In the genomic region with DNA sequence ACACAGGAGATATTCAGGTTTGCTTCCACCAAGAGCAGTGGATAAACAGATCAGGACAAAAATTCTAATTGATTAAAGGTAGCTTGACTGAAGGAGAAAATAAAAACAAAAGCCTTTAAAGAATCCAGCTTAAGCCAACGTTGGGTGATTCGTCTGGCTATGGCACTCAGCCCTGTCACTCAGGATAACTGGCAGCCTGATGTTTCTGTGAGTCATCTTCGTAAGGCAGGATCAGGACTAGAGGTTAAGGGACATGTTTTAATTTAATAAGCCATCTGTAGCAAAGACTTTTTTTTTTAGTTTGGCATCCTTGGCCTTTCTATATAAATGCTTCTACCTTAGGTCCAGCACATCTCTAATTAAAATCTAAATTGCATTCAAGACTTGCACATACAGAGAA, we compare ENCODE assay signal across 15 mouse cellular contexts.
"Had no signal": no experiment of that assay in that cellular context is flagged by ENCODE, and none has a peak within 500 bp of the region (broad histone marks: within the 10 kb centered on the region; RNA-seq: fewer than 3 reads in every experiment).

No protein-coding gene starts in this region.

- DNase-seq: lung, adult 18-20 months; lung, embryonic 14.5 days; lung, postnatal 14 days; lung, postnatal 36 days; right cerebral cortex, postnatal 14 days; right cerebral cortex, postnatal 4 days; spleen, adult 18-20 months; thymus, adult 18-20 months; thymus, postnatal 14 days; thymus, postnatal 36 days had no signal

- H3K36me3 ChIP-seq: midbrain, embryonic 13.5 days; midbrain, embryonic 15.5 days; neural tube, embryonic 12.5 days had no signal

- H3K27ac ChIP-seq: macrophage; midbrain, embryonic 13.5 days; midbrain, embryonic 15.5 days; neural tube, embryonic 12.5 days had no signal

- H3K4me3 ChIP-seq: megakaryocyte, embryonic 14.5 days; midbrain, embryonic 13.5 days; midbrain, embryonic 15.5 days; neural tube, embryonic 12.5 days had no signal

- H3K4me1 ChIP-seq: midbrain, embryonic 15.5 days; neural tube, embryonic 12.5 days had no signal

- H3K9ac ChIP-seq: lung, embryonic 14.5 days; midbrain, embryonic 13.5 days; midbrain, embryonic 15.5 days; neural tube, embryonic 12.5 days had no signal

- H3K27me3 ChIP-seq: midbrain, embryonic 13.5 days; midbrain, embryonic 15.5 days; neural tube, embryonic 12.5 days had no signal
